Mouse (Mus musculus) testis, adult 2 months (tissue): Measurements from ENCODE around the gene Aloxe3. TPM values are rescaled to one million over a fixed set of nuclear protein-coding genes. Genes with fewer than 3 reads are reported as not detected.

Experiments
- H3K27ac ChIP-seq: fragments of 200-500 bp; 2 replicates; pipeline ENCODE4 v1.5.1; 2012; ENCODE audit warnings: low read depth, low read length; ENCODE audit not compliant: control insufficient read depth, insufficient read depth
- H3K27me3 ChIP-seq: fragments of 200-500 bp; 2 replicates; pipeline ENCODE4 v1.6.1; 2012; ENCODE audit warnings: mild to moderate bottlenecking, low read length, moderate library complexity; ENCODE audit not compliant: control insufficient read depth, insufficient read depth
- H3K36me3 ChIP-seq: fragments of 200-500 bp; 2 replicates; pipeline ENCODE4 v1.6.1; 2012; ENCODE audit warnings: mild to moderate bottlenecking, low read length; ENCODE audit not compliant: control insufficient read depth, insufficient read depth
- H3K4me1 ChIP-seq: fragments of 200-500 bp; 2 replicates; pipeline ENCODE4 v1.6.1; 2012; ENCODE audit warnings: low read length; ENCODE audit not compliant: control insufficient read depth, insufficient read depth
- H3K4me3 ChIP-seq: fragments of 200-500 bp; 2 replicates; pipeline ENCODE4 v1.5.1; 2012; ENCODE audit warnings: low read depth, mild to moderate bottlenecking, low read length, moderate library complexity, mixed read lengths; ENCODE audit not compliant: control insufficient read depth
- CTCF ChIP-seq: fragments of 200-500 bp; IDR thresholded peaks from 2 replicates; pipeline ENCODE4 v1.5.1; 2012; ENCODE audit warnings: low read depth, mild to moderate bottlenecking, inconsistent platforms, low read length, moderate library complexity; ENCODE audit not compliant: control insufficient read depth, insufficient read depth, insufficient replicate concordance
- POLR2A ChIP-seq: fragments of 200-500 bp; IDR thresholded peaks from 2 replicates; pipeline ENCODE4 v1.6.1; 2012; ENCODE audit warnings: low read depth, mild to moderate bottlenecking, inconsistent platforms, low read length, moderate library complexity; ENCODE audit not compliant: control insufficient read depth
- polyA plus RNA-seq: library from polyadenylated mRNA; depleted of rRNA; stranded (reverse); fragments of >200 nt; gene quantifications from 2 replicates; pipeline ENCODE4 v1.2.3, GENCODE M21; 2012

Gene Aloxe3
- polyA plus RNA-seq, 1 experiment = 6.1 TPM

DNA sequence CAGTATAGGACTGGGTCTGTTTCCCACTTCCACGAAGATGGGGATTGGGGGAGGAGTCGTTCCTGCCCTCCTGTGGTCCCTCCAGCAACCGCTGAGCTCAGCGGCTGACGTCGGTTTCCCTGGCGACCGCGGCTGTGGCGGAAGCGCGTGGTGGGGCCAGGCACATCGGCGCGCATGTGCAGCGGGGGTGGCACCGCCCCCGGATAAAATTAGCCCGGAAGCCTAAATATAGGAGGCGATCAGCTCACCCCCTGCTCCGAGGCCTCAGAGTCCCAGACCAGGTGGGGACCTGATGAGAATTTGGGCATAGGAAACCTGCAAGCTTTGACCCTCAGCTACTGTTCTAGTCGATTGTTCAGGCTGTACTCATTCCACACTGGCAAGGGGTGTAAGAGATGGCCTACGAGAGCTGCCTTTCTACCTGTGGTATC lies 25.8 kb upstream of the Aloxe3 start:
- Histone ChIP-seq H3K4me1 (peaks cover 34% of the 10 kb centered on the region), H3K4me3 (peak overlapping the region; percentile 99), H3K36me3 (peaks cover 6% of the 10 kb centered on the region), H3K27ac (peak overlapping the region; percentile 100), H3K27me3 (no peaks in the 10 kb centered on the region)
- TF ChIP-seq CTCF (no peak), POLR2A (peak; percentile 94)

DNA sequence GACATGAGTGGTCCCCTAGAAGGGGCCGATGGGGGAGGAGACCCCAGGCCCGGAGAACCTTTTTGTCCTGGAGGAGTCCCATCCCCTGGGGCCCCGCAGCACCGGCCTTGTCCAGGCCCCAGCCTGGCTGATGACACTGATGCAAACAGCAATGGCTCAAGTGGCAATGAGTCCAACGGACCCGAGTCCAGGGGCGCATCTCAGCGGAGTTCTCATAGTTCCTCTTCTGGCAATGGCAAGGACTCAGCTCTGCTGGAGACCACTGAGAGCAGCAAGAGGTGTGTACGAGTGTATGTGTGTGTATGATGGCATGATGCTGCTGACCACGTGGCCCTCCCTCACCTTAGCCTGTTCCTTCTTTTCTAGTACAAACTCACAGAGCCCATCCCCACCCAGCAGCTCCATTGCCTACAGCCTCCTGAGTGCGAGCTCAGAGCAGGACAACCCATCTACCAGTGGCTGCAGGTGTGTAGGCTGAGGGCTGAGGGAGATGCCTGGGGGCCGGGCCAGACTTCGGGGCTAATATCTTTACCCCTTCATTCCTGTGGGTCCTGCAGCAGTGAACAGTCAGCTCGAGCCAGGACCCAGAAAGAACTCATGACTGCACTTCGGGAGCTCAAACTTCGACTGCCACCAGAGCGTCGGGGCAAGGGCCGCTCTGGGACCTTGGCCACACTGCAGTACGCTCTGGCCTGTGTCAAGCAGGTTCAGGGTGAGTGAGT lies 24.9 kb upstream of the Aloxe3 start:
- Histone ChIP-seq H3K27me3 (no peaks in the 10 kb centered on the region), H3K4me3 (peak overlapping the region; percentile 99), H3K4me1 (peaks cover 27% of the 10 kb centered on the region), H3K36me3 (peaks cover 6% of the 10 kb centered on the region), H3K27ac (peak overlapping the region; percentile 20)
- TF ChIP-seq POLR2A = no peak
- TF ChIP-seq CTCF = no peak

DNA sequence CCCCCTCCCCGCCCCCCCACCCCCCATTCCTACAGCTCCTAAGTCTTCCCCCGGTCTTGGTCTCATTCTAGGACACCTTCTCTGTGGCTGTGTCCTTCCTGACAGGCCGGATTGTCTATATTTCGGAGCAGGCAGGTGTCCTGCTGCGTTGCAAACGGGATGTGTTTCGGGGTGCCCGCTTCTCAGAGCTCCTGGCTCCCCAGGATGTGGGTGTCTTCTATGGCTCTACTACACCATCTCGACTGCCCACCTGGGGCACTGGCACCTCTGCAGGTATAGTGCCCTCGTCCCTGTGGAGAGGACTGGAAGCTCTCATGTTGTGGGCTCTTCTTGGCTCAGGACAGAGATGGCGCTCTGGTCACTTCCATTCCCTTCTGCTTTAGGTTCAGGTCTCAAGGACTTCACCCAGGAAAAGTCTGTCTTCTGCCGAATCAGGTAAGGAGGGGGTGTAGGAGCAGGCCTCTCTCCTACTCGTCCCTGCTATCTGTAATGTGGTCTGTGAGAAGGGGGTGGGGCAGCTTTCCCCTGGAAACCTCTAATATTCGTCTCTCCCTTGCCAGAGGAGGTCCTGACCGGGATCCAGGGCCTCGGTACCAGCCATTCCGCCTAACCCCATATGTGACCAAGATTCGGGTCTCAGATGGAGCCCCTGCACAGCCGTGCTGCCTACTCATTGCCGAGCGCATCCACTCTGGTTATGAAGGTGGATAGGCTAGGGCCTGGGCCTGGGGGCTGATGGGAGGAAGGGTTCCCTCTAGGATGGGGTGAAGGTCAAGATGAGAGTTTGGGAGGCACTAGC lies 23.9 kb upstream of the Aloxe3 start:
- no peaks in the 10 kb centered on the region for H3K27me3 ChIP-seq

DNA sequence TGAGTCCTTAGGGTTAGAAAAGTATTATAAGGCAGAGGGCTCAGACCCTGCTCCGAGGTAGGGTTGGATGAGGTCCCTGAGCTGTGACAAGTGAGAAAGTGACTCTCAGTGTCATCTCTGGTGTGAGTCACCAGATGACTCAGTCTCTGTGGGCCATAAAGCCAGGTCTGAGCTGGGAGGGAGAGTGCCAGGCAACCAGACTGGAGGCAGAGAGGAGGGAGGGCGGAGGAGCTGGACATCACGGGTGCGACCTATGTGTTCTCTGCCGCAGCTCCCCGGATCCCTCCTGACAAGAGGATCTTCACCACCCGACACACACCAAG lies 23.3 kb upstream of the Aloxe3 start:
- H3K4me1 ChIP-seq = peaks cover 16% of the 10 kb centered on the region
- no peak for TF ChIP-seq CTCF
- no peak for TF ChIP-seq POLR2A
- no peaks in the 10 kb centered on the region for H3K27me3 ChIP-seq
- H3K27ac ChIP-seq = no peak overlapping the region
- no peak overlapping the region for H3K4me3 ChIP-seq
- H3K36me3 ChIP-seq = peaks cover 6% of the 10 kb centered on the region

More for the DNA sequence above, 23.9 kb upstream of the Aloxe3 start:
- Histone ChIP-seq H3K4me1 (peaks cover 22% of the 10 kb centered on the region), H3K36me3 (peaks cover 6% of the 10 kb centered on the region), H3K27ac (no peak overlapping the region), H3K4me3 (peak overlapping the region; percentile 5; the same call in 1 of the 2 replicates)
- TF ChIP-seq POLR2A (no peak), CTCF (no peak)

DNA sequence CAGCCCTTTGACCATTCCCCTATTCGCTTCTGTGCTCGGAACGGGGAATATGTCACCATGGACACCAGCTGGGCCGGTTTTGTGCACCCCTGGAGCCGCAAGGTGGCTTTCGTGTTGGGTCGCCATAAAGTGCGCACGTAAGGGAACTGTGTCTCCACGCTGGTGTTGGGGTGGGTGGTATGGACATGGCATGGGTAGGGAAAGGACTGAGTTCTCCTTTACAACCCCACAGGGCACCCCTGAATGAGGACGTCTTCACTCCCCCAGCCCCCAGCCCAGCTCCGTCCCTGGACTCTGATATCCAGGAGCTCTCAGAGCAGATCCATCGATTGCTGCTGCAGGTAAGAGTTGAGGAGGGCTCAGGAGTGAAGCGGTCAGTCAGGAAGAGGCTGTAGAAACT lies 22.6 kb upstream of the Aloxe3 start:
- Histone ChIP-seq H3K27ac (no peak overlapping the region), H3K4me1 (peaks cover 8% of the 10 kb centered on the region), H3K4me3 (no peak overlapping the region), H3K27me3 (no peaks in the 10 kb centered on the region), H3K36me3 (peaks cover 6% of the 10 kb centered on the region)
- no peak for TF ChIP-seq CTCF

DNA sequence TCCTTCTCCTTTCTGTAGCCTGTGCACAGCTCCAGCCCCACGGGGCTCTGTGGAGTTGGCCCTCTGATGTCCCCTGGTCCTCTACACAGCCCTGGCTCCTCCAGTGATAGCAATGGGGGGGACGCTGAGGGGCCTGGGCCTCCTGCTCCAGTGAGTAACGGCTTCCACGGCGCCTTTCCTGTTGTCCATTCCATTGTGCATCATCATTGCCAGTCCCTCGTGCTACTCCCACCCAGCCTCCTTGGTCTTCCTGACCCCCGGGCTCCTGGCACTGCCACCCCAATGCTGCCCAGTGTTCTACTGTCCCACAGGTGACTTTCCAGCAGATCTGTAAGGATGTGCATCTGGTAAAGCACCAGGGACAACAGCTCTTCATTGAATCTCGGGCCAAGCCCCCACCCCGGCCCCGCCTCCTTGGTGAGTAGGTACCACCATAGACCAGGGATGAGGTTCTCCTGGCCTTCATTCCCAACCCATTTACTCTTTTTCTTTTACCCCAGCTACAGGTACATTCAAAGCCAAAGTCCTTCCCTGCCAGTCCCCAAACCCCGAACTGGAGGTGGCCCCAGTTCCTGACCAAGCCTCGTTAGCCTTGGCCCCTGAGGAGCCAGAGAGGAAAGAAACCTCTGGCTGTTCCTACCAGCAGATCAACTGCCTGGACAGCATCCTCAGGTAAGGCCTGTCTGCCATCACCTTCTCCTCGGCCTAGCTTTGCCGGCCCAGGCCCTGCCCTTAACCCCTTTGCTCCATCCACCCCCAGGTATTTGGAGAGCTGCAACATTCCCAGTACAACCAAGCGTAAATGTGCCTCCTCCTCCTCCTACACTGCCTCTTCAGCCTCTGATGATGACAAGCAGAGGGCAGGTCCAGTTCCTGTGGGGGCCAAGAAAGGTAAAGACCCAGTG lies 21.9 kb upstream of the Aloxe3 start:
- TF ChIP-seq CTCF (no peak), POLR2A (no peak)
- peaks cover 4% of the 10 kb centered on the region for H3K4me1 ChIP-seq
- no peak overlapping the region for H3K27ac ChIP-seq
- H3K27me3 ChIP-seq = no peaks in the 10 kb centered on the region
- H3K36me3 ChIP-seq = peaks cover 6% of the 10 kb centered on the region
- H3K4me3 ChIP-seq = no peak overlapping the region

DNA sequence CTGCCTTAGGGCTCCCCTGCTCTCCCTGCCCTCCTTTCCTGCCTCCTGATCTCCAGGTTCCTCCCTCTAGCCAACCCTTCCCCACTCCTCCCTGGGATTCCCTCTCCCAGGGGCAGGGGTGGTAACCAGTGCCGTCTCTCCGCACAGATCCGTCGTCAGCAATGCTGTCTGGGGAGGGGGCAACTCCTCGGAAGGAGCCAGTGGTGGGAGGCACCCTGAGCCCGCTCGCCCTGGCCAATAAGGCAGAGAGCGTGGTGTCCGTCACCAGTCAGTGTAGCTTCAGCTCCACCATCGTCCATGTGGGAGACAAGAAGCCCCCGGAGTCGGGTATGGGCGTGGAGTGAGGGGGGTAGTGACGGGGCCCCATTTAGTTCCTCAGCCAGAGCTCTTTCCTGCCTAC lies 21.2 kb upstream of the Aloxe3 start:
- peaks cover 8% of the 10 kb centered on the region for H3K36me3 ChIP-seq
- H3K4me3 ChIP-seq = no peak overlapping the region
- H3K27me3 ChIP-seq = no peaks in the 10 kb centered on the region
- H3K27ac ChIP-seq = no peak overlapping the region
- H3K4me1 ChIP-seq = peaks cover 6% of the 10 kb centered on the region
- no peak for TF ChIP-seq CTCF
- TF ChIP-seq POLR2A = no peak
